Mouse (Mus musculus) mouse embryonic stem cell (cell line): ENCODE measurements around the gene Gm49388.
"Not testable (repeated sequence)": the region's sequence is repeated elsewhere in the genome, so short reads cannot be mapped to it uniquely, and the experiment has no call there.

Source experiments
- in situ Hi-C, 2 experiments: fragments of 300-500 bp; cut with MboI; formaldehyde crosslinking; loops; 1 replicate in 1 of 2; 3 replicates in 1 of 2; pipeline ENCODE4 v1.14.3; 2019 to 2020; ENCODE audit warnings: low sequenced_read_pairs in 2 of 2, low pct_unique_long_range_greater_than_20kb in 1 of 2, mixed read lengths in 1 of 2; ENCODE audit not compliant: unreplicated experiment in 1 of 2

Gene Gm49388

DNA sequence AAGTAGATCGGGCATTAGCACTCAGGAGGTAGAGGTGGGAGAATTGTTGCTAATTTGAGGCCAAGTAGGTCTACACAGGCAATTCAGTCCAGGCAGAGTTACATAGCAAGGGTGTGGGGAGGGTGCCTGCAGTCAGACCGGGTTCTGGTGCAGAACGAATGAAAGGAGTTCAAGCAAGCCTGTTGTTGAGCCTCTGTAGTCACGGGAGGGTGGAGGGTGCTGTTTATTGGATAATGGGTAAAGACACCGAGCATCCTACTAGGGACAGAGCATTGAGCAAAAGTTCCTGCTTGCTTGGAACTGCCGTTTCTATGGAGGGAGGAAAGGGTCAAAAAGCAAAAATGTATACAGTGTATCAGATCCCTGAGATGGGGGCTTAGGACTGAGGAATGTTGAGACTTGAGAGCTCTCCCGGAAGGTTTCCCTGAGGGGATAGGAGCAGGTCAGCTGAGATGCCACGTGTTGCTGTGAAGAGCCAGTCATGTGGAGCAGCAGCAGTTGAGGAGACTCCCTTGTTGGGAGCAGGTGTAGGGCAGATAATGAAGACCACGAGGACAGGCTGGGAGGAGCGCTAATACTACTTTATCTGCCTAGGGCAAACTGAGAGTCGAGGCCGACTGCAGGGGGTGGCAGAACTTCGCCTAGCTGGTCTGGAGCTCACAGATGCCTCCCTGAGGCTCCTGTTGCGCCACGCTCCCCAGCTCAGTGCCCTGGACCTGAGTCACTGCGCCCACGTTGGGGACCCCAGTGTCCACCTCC, 18.4 kb upstream of the Gm49388 start:
- in situ Hi-C loops: no loop called here

DNA sequence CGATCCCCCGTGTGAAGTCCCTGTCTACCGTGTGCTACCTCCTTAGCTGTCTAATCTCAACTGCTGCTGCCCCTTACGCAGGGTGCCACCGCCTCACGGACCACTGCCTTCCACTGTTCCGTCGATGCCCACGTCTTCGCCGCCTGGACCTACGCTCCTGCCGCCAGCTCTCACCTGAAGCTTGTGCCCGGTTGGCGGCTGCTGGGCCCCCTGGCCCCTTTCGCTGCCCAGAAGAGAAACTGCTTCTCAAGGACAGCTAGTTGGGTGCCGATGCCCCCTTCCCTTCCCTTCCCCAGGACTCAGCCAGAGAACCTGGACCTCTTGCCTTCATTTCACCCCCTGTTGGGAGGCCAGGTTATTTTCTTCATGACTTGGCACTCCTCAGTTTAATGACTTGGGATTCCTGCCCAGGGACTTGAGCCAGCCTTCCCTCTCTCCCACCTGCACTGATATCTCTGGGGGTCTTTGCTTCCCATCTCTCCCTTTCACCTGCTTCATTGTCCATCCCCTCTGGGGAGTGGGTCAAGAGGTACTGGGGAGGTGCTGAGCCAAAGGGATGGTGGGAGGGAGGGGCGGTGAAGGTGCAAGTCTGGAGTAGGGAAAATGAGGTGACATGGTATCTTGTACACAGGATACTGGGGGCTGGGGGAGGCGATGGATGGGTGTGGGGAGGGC, 17.6 kb upstream of the Gm49388 start:
- in situ Hi-C loops: no loop called here

DNA sequence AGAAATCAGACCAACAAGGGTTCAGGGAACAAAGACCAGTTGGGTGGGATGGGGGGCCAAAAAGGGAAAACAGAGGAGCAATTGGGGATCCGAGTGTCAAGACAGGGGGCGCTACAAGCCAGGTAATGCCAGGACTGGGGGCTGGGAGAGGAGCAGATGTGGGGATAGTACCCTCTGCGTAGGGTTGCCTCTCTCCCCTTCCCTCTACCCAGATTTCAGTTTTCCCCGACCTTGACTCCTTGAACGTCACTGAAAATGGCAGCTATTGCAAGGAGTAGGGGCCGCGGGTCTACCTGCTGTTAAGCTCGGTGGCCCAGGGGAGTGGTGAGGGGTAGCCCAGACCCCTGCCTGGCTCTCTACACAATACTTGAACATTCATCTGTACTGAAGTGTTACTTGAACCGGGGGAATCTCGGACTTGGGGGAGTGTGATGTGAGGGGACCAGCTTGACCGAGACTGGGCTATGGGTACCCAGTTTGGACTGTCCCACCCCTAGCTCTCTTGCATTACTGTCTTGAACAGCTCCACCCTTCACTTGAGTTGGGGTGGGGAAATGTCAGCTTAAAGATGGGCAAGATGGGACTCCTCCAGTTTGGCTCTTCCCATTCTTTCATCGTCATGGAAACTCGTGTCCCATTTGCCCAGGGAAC, 16.9 kb upstream of the Gm49388 start:
- in situ Hi-C loops: no loop called here

DNA sequence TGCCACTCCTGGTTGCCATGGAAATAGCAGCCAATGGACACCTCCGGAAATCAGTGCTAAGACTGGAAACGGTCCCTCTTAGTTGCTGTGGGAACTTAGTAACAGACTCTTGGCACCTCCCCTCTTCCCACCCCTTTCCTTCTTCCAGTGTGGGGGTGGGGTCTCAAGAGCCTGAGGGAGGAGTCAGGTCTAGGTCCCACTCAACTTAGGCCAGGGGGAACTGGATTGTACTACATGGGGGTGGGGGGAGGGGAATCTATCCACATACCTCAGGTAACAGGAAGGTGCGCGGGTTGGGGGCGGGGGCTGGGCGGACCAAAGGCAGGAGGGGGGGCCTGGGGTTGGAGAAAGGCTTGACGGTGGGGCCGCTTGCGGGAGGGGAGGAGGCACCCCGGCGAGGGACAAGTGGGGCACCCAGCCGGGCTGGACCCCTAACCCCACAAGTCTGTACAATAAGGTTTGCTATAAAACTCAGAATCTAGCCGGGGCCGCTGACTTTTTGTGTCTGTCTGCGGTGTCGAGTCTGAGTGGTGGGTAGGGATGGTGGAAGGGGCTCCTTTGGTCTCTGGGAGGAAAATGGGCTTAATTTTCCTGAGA, 16.3 kb upstream of the Gm49388 start:
- in situ Hi-C loops: no loop called here

DNA sequence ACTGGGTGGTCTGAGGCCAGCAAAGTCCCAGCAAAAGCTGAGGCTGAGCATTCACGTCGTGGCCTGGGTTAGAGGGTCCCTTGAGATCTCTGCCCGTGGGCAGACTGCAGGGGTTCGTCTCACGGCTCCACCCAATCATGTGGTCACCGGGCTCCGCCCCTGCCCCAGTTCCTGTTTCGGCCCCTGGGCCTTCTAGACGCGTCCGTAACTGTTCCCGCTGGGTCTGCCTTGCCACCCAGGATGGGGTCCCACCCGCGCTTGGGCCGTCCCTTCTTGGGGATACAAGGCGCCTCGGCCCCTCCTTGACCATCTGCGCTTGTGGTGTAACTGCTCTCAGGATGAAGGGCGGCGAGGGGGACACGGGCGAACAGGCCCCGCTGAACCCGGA, 15.8 kb upstream of the Gm49388 start, which contains the start of gene Orai3:
Gene Orai3 (plus strand): TSS at position 165 of the 388 bp plus-strand sequence.
- in situ Hi-C loops: no loop called here

DNA sequence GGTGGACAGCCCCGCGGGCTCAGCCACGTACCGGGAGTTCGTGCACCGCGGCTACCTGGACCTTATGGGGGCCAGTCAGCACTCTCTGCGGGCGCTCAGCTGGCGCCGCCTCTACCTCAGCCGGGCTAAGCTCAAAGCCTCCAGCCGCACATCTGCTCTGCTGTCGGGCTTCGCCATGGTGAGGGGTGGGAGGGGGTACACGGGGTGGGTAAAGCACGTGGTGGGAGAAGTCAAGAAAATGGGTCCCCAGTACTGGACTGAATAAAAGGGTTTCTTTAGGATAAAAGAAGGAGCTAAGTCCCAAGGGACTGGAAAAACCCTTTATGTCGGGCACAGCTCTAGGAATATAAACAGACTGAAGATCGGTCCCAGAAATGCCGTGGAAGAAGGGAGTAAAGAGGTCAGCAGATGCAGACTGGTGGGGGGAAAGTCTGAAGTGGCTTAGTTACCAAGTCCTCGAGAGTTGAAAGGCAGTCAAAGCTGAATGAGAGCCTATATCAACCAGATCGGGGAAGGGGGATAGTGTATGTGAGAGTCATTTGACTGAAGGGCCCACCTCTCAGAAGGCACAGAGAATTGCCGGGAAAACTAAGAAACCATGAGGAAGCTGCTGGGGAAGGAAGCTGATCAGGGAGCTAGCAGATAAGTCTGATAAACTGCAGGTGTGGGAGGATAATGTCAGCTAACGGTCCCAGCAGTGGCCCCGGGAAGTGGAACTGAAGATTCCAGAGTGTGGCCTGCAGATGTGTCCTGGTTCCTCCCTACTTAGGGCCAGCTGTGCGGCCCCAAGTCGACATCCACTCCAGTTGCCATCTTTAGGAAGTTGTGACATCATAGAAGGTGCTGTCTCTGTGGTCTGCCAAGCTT, 15.1 kb upstream of the Gm49388 start:
- in situ Hi-C loops: no loop called here

DNA sequence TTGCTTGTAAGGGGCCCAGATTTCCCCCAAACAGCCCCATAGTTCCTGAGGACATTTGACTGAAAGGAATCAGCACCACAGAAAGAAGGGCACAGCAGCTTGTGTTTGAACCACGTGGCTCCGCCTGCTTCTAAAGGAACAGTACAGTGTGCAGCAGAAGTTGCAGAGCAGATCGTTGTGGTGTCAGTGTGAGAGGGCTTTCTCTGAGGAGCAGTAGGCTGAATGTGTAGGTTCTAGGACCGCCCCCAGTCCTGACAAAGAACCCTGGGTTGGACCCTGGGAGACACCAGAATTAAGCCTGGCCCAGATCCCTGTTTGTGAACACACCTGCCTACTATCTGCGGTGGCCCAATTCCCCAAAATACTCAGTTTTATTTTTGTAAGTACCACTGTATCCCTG, 14.1 kb upstream of the Gm49388 start:
- in situ Hi-C loops: no loop called here

DNA sequence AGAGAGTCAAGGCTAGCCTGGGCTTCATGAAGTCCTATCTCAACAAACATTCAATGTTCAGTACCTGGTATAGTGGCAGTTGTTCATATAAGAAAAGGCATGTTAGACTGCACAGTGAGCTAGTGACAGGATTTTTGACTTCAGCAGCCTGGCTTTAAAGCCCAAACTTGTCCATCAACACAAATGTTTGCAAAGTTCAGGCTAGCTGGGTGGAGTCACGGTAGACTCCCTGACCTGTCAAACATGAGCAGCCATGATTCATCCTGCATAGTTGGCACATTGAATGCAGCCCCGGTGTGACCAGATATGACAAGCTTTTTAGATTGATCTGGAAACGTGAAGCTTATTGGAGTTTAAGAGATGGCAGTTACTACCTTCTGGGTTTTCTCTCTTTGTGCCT, 13.3 kb upstream of the Gm49388 start:
- in situ Hi-C loops: no loop called here

DNA sequence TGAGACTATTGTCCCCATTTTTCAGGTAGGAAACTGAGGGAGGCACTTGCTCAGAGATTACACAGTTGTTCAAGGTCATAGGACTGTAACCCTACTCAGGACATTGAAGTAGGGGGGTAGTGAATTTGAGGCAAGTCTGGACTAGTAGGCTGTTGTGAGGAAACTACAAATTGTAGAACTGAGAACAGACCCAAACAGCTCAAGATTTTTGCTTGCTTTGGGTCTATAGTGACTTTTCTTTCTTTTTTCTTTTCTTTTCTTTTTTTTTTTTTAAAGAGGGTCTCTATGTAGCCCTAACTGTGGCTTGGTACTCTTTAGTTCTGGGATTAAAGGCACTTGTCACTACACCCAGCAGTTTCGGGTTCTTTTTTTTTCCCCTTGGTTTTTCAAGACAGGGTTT, 12.9 kb upstream of the Gm49388 start:
- in situ Hi-C loops: no loop called here

DNA sequence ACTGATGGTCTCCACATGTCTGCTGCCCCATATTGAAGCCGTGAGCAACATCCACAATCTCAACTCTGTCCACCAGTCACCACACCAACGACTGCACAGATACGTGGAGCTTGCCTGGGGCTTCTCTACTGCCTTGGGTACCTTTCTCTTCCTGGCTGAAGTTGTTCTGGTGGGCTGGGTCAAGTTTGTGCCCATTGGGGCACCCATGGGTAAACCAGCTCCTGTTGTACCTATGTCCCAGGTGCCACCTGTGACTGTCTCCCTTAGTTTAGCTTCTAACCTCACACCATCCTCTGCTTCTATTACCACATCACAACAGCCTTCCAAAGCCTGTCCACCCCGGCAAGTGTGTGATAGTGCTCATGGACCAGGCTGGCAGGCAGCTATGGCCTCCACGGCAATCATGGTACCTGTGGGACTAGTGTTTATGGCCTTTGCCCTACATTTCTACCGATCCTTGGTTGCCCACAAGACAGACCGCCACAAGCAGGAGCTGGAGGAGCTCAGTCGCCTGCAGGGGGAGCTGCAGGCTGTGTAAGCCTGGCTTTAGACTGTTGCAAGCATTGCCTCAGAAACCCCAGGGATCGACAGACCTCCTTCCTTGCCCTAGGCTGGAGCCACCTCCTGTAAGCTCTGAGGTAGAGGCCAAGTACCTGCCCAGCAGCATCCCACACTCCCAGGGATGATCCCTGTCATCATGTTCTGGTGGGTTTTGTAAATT, 11.6 kb upstream of the Gm49388 start:
- in situ Hi-C loops: no loop called here

DNA sequence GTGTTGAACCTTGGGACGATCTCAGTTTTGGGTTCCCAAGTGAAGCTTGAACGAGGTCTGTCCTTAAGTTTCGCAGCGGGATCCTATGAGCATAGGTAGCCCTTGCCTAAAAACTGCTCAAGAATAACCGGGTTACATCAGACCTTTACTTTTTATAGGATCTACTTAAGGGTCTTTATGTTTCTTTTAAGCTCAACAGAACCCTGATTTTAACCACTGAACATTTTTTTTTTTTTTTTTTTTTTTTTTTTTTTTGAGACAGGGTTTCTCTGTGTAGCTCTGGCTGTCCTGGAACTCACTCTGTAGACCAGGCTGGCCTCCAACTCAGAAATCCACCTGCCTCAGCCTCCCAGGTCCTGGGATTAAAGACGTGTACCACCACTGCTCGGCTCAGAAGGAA, 9.6 kb upstream of the Gm49388 start:
- in situ Hi-C loops: not testable (repeated sequence)

DNA sequence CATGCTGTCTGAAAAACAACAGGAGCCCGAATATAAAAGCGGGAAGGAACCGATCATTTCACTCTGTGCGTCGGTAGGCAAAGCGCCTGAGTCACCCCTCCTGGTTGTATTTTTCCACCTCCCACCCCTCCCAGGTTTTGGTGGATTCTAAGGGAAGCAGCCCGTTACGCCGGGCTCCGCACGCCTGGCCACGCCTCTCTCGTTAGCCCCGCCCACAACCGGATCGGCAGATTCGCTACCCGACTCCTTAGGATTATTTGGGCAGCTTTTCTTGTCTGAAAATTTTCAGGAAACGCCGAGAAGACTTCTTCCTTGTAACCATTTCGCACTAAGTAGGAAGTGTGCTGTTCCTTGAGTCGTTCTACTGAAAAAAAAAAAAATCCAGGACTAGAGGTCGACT, 9.0 kb upstream of the Gm49388 start, which contains the start of gene Setd1a:
Gene Setd1a (plus strand): TSS at position 245 of the 400 bp plus-strand sequence.
- in situ Hi-C loops: no loop called here

DNA sequence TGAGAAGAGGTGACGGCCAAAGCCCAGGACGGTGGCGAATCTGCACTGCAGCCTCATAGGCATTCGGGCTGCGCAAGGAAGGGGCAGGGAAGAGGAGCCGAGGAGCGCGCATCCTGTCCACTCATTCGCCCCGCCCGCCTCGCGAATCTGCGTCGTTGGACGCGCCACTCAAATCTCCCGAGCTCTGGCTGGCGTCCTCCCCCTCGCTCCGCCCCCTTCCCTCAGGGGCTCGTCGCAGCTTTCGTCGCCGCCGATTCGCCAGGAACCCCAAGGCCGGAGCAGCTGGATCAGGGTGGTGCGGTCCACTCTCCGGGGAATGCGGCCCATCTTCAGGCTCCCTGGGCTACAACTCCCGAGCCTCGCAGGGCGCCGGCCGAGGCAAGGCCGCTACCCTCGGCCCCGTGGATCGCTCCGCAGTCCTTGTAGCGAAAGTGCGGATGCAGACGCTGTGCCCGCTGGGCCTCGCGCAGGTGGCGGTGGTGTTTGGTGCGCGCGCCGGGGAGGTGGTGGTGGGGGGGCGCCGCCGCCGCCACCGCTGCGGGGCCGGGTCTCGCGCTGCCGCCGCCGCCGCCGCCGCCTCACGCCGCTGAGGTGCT, 8.4 kb upstream of the Gm49388 start:
- in situ Hi-C loops: no loop called here

DNA sequence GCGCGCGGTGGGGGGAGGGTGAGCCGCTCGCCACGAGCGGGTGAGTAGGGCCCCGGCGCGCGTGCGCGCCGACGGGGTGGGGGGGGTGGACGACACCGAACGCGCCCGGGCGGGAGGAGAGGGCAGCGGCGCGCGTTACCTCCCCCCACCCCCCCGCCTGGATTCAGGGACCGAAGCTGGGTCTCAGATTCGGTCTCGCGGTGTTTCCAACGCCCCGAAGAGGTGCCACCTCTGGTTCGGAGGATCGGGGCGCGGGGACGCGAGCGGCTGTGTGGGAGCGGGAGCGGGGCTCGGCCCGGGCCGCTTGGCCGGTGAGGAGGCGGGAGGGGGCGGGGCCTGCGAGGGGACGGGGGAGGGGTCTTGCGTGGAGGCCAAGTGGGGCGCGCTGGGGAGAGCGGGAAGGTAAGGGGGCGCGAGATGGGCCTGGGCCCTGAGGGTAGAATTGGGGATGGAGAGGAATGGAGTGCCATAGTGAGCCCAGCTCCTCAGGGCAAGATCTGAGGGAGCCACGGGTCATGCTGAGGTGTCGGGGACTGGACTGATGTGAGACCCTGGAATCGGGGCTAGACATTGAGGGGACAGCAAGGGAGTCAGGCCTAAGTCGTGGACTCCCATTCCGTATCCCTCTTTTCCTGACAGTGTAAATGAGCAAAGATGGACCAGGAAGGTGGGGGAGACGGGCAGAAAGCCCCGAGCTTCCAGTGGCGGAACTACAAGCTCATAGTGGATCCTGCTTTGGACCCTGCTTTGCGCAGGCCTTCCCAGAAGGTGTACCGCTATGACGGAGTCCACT, 7.7 kb upstream of the Gm49388 start:
- in situ Hi-C loops: no loop called here

DNA sequence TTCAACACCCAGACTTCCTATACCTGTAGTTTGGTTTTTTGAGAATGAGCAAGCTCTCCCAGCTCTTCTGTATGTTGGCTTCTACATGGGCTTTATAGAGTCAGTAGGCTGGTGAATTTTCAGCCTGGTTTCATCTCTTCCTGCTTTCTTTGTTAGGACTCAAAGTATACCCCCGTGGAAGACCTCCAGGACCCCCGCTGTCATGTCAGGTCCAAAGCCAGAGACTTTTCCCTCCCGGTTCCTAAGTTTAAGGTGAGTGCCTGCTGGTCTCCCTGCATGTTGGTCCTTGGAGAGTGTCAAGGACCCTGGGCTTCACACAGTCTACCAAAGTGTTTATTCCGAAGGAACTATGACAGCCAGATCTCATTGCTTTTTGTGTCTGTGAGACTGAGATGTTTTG, 7.1 kb upstream of the Gm49388 start:
- in situ Hi-C loops: no loop called here

DNA sequence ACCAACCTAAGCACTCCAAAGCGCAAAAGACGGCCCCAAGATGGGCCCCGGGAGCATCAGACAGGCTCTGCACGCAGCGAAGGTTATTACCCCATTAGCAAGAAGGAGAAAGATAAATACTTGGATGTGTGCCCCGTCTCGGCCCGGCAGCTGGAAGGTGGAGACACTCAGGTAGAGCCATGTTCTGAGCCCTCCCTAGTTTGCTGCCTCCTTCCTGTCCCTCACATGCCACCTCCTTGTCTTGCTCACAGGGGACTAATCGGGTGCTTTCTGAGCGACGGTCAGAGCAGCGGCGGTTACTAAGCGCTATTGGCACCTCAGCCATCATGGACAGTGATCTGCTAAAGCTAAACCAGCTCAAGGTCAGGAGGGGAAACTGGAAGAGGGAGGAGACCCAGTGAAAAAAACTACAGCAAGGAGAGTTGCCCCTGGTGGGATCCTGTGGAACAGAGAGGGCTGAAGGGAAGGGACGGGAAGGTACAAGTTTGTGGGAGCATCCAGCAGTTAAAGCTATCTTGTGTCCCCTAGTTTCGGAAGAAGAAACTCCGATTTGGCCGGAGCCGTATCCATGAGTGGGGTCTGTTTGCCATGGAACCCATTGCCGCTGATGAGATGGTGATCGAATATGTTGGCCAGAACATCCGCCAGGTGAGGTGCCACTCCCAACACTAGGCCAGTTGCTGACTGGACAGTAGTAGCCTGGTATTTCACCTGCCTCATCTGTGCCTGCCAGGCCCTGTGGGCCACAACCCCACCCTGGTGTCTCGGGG, 11.9 kb downstream of the Gm49388 start:
- in situ Hi-C loops: no loop called here
